Mouse (Mus musculus): ENCODE data around the gene Nhlh2. TPM values are rescaled to one million over a fixed set of nuclear protein-coding genes. Genes with fewer than 3 reads are reported as not detected.
A peak's percentile ranks its signal among the peaks of the same experiment; 100 is the strongest.

Gene Nhlh2
- polyA plus RNA-seq (2016; fragmentation: Nextera tagmentation; extraction: Ambion mirVana) = 15.0 and 16.1 TPM in 2 replicates

GRCm38 (mm10) chr3:102009926-102010381, at the start of gene Nhlh2:
TSS of gene Nhlh2 (plus strand) at chr3:102010076.
- no peak within 1 kb of the TSS for H3K4me2 ChIP-seq (replicated peaks)

GRCm38 (mm10) chr3:101961146-101961835, 48.6 kb upstream of the Nhlh2 start:
- Histone ChIP-seq H3K4me3 (no peak overlapping the region), H3K36me3 (no peaks in the 10 kb centered on the region), H3K9me3 (no peaks in the 10 kb centered on the region), H3K4me2 (replicated peaks) (no peak overlapping the region), H3K27ac (no peak overlapping the region), H3K4me1 (no peaks in the 10 kb centered on the region), H3K27me3 (no peaks in the 10 kb centered on the region), H3K9ac (no peak overlapping the region)
- WGBS = 93% methylated on average over 15 of the region's 15 CpGs
- no peak for ATAC-seq (ENCODE audit: insufficient number of reproducible peaks, insufficient read depth, low FRiP score, low TSS enrichment)

More at GRCm38 (mm10) chr3:102009926-102010381, at the start of gene Nhlh2:
- Histone ChIP-seq H3K4me3 (0 out of 2 replicates have a peak within 1 kb of the TSS, but pooled peaks have one; percentile 34), H3K36me3 (no peaks in the 10 kb centered on the region), H3K4me1 (peaks cover 21% of the 10 kb centered on the region), H3K27ac (no peak within 1 kb of the TSS), H3K9me3 (no peaks in the 10 kb centered on the region), H3K9ac (no peak within 1 kb of the TSS), H3K27me3 (peaks cover 50% of the 10 kb centered on the region)
- 13% methylated on average over 2 of the region's 2 CpGs for WGBS
- ATAC-seq (ENCODE audit: insufficient number of reproducible peaks, insufficient read depth, low FRiP score, low TSS enrichment) = no peak

GRCm38 (mm10) chr3:101963501-101963900, 46.4 kb upstream of the Nhlh2 start:
- no peaks in the 10 kb centered on the region for H3K36me3 ChIP-seq
- no peaks in the 10 kb centered on the region for H3K4me1 ChIP-seq
- WGBS = 10% methylated on average over 9 of the region's 9 CpGs
- no peak overlapping the region for H3K9ac ChIP-seq
- ATAC-seq (ENCODE audit: insufficient number of reproducible peaks, insufficient read depth, low FRiP score, low TSS enrichment) = no peak
- H3K4me3 ChIP-seq = no peak overlapping the region
- no peak overlapping the region for H3K4me2 ChIP-seq (replicated peaks)
- H3K27me3 ChIP-seq = no peaks in the 10 kb centered on the region
- H3K27ac ChIP-seq = no peak overlapping the region
- no peaks in the 10 kb centered on the region for H3K9me3 ChIP-seq

DNA sequence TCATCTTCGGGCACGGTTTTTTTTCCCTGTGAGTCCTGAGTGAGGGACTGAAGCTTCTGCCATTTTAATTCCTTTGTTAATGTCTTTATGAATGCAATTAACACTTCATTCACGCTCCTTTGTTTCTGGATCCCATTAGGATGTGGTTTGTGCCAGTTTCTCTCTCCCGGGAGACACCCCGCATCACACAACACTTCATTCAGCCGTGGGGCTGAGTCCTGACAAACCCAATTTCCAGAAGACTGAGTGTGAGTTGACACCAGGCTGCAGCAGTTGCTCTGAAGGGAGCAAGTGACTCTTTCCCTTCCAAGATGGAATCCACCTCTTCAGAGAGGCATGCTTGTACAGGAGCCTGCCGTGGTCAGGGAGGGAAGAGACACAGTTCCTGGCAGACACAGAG, 45.5 kb upstream of the Nhlh2 start:
- Histone ChIP-seq H3K9me3 (no peaks in the 10 kb centered on the region), H3K27me3 (no peaks in the 10 kb centered on the region), H3K4me3 (no peak overlapping the region), H3K4me2 (replicated peaks) (no peak overlapping the region), H3K27ac (no peak overlapping the region), H3K4me1 (no peaks in the 10 kb centered on the region), H3K9ac (no peak overlapping the region), H3K36me3 (no peaks in the 10 kb centered on the region)
- 59% methylated on average over 7 of the region's 7 CpGs for WGBS
- ATAC-seq (ENCODE audit: insufficient number of reproducible peaks, insufficient read depth, low FRiP score, low TSS enrichment) = no peak

DNA sequence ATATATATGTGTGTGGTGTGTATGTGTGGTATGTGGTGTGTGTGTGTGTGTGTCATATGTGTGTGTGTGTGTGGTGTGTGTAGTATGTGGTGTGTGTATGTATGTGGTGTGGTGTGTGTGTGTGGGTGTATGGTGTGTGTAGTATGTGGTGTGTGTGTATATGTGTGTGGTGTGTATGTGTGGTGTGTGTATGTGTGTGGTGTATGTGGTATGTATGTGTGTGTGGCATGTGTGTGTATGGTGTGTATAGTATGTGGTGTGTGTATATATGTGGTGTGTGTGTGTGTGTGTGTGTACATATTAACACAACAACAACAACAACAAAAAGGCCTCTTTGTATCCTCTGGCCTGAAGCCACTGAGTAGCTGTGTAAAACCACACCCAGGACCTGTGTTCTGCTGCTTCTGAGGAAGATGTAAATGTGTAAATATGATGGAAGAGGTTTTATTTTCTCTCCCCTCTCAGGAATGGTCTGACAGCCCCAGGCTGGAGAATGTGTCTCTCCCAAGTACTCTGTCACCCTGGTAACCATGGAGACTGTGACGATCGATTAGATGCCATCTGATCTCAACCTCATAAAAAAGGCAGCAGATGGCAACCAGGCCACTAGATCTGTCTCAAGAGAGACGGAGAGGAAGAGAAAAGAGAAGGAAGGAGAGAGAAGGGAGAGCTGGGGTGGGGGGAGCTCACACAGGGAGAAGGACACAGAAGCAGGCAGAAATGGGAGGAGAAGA, 42.9 kb upstream of the Nhlh2 start:
- H3K9ac ChIP-seq = no peak overlapping the region
- no peak overlapping the region for H3K4me2 ChIP-seq (replicated peaks)
- H3K36me3 ChIP-seq = no peaks in the 10 kb centered on the region
- H3K4me1 ChIP-seq = no peaks in the 10 kb centered on the region
- 24% methylated on average over 3 of the region's 3 CpGs for WGBS
- H3K9me3 ChIP-seq = no peaks in the 10 kb centered on the region
- ATAC-seq (ENCODE audit: insufficient number of reproducible peaks, insufficient read depth, low FRiP score, low TSS enrichment) = no peak
- no peak overlapping the region for H3K4me3 ChIP-seq
- no peak overlapping the region for H3K27ac ChIP-seq
- no peaks in the 10 kb centered on the region for H3K27me3 ChIP-seq

DNA sequence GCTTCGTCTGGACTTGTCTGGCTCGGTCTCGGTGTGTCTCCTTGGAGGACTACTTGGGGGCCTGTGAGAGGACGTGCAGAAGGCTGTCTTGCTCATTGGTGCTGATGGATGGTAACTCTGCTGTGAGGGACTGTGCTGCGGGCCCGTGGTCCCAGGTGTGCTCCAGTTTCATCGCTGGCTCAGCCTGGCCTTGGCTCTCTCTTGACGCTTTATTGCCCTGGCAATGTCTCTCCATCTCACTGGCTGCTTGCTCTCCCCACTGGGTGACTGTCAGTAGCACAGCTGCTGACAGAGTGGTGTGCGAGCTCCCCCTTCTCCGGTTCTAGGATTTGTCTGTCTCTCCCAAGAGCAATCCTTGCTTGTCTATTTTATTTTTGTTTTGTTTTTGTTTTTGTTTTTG, 34.5 kb upstream of the Nhlh2 start:
- Histone ChIP-seq H3K9me3 (no peaks in the 10 kb centered on the region), H3K4me1 (no peaks in the 10 kb centered on the region), H3K36me3 (no peaks in the 10 kb centered on the region), H3K4me3 (no peak overlapping the region), H3K27ac (no peak overlapping the region), H3K9ac (no peak overlapping the region), H3K27me3 (no peaks in the 10 kb centered on the region), H3K4me2 (replicated peaks) (no peak overlapping the region)
- 80% methylated on average over 10 of the region's 10 CpGs for WGBS
- no peak for ATAC-seq (ENCODE audit: insufficient number of reproducible peaks, insufficient read depth, low FRiP score, low TSS enrichment)

GRCm38 (mm10) chr3:101978299-101978994, 31.4 kb upstream of the Nhlh2 start:
- H3K9me3 ChIP-seq = no peaks in the 10 kb centered on the region
- H3K4me2 ChIP-seq (replicated peaks) = no peak overlapping the region
- H3K4me1 ChIP-seq = no peaks in the 10 kb centered on the region
- no peaks in the 10 kb centered on the region for H3K27me3 ChIP-seq
- no peak overlapping the region for H3K9ac ChIP-seq
- no peaks in the 10 kb centered on the region for H3K36me3 ChIP-seq
- 77% methylated on average over 10 of the region's 10 CpGs for WGBS
- no peak for ATAC-seq (ENCODE audit: insufficient number of reproducible peaks, insufficient read depth, low FRiP score, low TSS enrichment)
- H3K27ac ChIP-seq = no peak overlapping the region
- H3K4me3 ChIP-seq = no peak overlapping the region

DNA sequence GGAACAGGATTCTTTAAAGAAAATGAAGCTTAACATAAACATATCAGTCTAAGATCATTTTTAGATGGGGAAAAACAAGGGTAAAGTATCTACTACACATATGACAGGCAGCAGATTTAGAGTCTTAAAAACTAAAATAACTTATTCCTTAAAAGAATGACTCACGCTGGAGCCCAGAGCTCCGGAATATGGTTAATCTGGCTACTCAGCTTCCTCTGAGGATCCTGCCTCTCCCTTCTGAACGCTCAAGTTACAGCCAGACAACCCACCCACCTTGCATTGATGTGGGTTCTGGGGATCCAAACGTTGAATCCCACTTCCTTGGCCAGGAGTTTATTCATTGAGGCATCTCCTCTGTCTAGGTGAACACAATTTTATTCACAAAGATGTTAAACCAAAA, 26.0 kb upstream of the Nhlh2 start:
- 42% methylated on average over 4 of the region's 4 CpGs for WGBS

DNA sequence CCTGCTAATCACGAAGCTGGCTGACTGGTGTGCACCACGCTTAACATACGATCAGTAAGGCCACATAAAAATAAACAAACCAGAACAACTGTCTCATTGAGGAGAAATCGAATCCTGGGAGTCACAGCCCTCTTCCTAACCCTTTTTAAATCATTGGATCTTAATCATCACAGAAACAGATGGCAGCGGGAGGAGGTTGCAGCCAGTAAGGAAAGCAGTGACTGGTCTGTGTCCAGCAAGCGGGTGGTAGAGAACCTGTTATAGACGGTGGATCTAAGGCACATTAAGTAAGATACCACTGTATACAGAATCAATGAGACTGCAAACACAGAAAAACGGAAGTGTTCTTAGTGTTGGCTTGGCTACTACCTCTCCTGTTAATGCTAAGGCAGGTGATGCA, 24.2 kb upstream of the Nhlh2 start:
- H3K9me3 ChIP-seq = no peaks in the 10 kb centered on the region
- no peak overlapping the region for H3K9ac ChIP-seq
- no peak overlapping the region for H3K4me3 ChIP-seq
- H3K4me2 ChIP-seq (replicated peaks) = no peak overlapping the region
- no peak for ATAC-seq (ENCODE audit: insufficient number of reproducible peaks, insufficient read depth, low FRiP score, low TSS enrichment)
- H3K4me1 ChIP-seq = no peaks in the 10 kb centered on the region
- 64% methylated on average over 8 of the region's 8 CpGs for WGBS
- no peak overlapping the region for H3K27ac ChIP-seq
- H3K36me3 ChIP-seq = no peaks in the 10 kb centered on the region
- H3K27me3 ChIP-seq = no peaks in the 10 kb centered on the region

More for the DNA sequence above, 26.0 kb upstream of the Nhlh2 start:
- H3K4me1 ChIP-seq = no peaks in the 10 kb centered on the region
- no peak overlapping the region for H3K4me3 ChIP-seq
- no peak for ATAC-seq (ENCODE audit: insufficient number of reproducible peaks, insufficient read depth, low FRiP score, low TSS enrichment)
- H3K9me3 ChIP-seq = no peaks in the 10 kb centered on the region
- H3K27me3 ChIP-seq = no peaks in the 10 kb centered on the region
- H3K27ac ChIP-seq = no peak overlapping the region
- no peaks in the 10 kb centered on the region for H3K36me3 ChIP-seq
- no peak overlapping the region for H3K9ac ChIP-seq
- H3K4me2 ChIP-seq (replicated peaks) = no peak overlapping the region

GRCm38 (mm10) chr3:101990136-101990535, 19.7 kb upstream of the Nhlh2 start:
- no peak overlapping the region for H3K4me3 ChIP-seq
- no peak for ATAC-seq (ENCODE audit: insufficient number of reproducible peaks, insufficient read depth, low FRiP score, low TSS enrichment)
- no peaks in the 10 kb centered on the region for H3K4me1 ChIP-seq
- H3K27ac ChIP-seq = no peak overlapping the region
- no peaks in the 10 kb centered on the region for H3K36me3 ChIP-seq
- H3K4me2 ChIP-seq (replicated peaks) = no peak overlapping the region
- 57% methylated on average over 3 of the region's 3 CpGs for WGBS
- no peak overlapping the region for H3K9ac ChIP-seq
- no peaks in the 10 kb centered on the region for H3K27me3 ChIP-seq
- H3K9me3 ChIP-seq = no peaks in the 10 kb centered on the region

GRCm38 (mm10) chr3:101990995-101991516, 18.8 kb upstream of the Nhlh2 start:
- H3K36me3 ChIP-seq = no peaks in the 10 kb centered on the region
- WGBS = 51% methylated on average over 6 of the region's 6 CpGs
- H3K9me3 ChIP-seq = no peaks in the 10 kb centered on the region
- no peak overlapping the region for H3K9ac ChIP-seq
- H3K4me2 ChIP-seq (replicated peaks) = no peak overlapping the region
- no peaks in the 10 kb centered on the region for H3K27me3 ChIP-seq
- H3K4me3 ChIP-seq = no peak overlapping the region
- ATAC-seq (ENCODE audit: insufficient number of reproducible peaks, insufficient read depth, low FRiP score, low TSS enrichment) = no peak
- H3K4me1 ChIP-seq = no peaks in the 10 kb centered on the region
- H3K27ac ChIP-seq = no peak overlapping the region
